Mouse (Mus musculus): ENCODE data around the gene Ccdc124. TPM values are rescaled to one million over a fixed set of nuclear protein-coding genes. Genes with fewer than 3 reads are reported as not detected.

Ccdc124 gene
- polyA plus RNA-seq, 1 experiment from 2014 or later, result 182 TPM

DNA sequence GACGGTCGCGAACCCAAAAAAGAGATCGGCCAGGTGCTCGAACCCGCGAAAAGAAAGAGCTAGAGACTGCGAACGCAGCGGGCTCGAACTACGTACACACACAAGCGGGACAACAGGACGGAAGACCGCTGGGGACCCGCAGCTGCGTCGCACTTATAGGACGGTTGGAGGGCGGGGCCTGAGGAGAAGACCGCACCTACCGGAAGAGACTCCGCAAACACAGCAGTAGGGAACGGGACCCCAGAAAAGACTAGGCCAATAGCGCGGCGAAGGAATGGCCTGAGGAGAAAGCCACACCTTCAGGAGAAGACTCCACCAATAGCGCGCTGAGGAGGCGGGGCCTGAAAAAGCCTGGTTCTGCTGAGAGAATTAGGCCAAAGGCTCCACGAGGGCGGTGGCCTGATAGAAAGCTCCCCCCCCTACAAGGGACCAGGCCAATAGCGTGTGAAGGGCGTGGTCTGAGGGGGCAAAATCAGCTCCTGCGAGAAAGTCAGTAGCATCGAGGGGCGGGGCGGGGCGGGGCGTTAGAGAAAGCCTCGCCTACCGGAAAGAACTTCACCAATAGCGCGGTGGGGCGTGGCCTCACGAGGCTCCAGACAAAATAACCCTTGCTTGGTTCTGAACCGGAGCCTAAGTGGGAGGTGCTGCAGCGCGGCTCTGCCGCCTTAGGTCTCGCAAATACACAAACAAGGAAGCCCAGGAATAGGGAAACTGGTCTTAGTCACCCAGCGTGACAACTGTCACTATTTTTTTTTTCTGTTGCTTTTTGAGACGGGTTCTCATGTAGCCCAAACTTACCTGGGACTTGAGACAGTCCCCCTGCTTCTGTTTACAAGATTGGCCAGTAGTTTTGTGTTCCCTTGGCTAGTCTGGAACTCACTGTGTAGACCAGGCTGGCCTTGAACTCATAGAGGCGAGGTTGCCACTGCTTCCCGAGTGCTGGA, 34.1 kb downstream of the Ccdc124 start, which contains the start of gene Arrdc2:
TSS of gene Arrdc2 (minus strand) at position 313 of the 944 bp plus-strand sequence.
- H3K4me3 ChIP-seq (ENCODE audit: low read depth, low read length), result peak within 1 kb of the TSS; percentile 60
- H3K4me1 ChIP-seq (ENCODE audit: control insufficient read depth, insufficient read depth, low read length), result peaks cover 5% of the 10 kb centered on the region; the same call in 1 of the 2 replicates
- peak within 1 kb of the TSS; percentile 79 for H3K4me2 ChIP-seq (ENCODE audit: low read length)
- peak within 1 kb of the TSS; percentile 78 for H3K9ac ChIP-seq (ENCODE audit: low read length)
- ATAC-seq (peak; percentile 97), DNase-seq (ENCODE audit: low spot score) (peak; percentile 100)
- WGBS, result 2% methylated on average over 55 of the region's 55 CpGs
- no peaks in the 10 kb centered on the region for H3K9me3 ChIP-seq (replicated peaks; ENCODE audit: control insufficient read depth, low read length)
- H3K27me3 ChIP-seq (replicated peaks; ENCODE audit: control insufficient read depth, insufficient read depth, low read length), result no peaks in the 10 kb centered on the region
- H3K27ac ChIP-seq (ENCODE audit: low read depth, low read length), result peak within 1 kb of the TSS; percentile 70
- 0 out of 2 replicates have a peak, but pooled peaks cover 2% of the 10 kb centered on the region for H3K36me3 ChIP-seq (ENCODE audit: control insufficient read depth, insufficient read depth, low read length)

DNA sequence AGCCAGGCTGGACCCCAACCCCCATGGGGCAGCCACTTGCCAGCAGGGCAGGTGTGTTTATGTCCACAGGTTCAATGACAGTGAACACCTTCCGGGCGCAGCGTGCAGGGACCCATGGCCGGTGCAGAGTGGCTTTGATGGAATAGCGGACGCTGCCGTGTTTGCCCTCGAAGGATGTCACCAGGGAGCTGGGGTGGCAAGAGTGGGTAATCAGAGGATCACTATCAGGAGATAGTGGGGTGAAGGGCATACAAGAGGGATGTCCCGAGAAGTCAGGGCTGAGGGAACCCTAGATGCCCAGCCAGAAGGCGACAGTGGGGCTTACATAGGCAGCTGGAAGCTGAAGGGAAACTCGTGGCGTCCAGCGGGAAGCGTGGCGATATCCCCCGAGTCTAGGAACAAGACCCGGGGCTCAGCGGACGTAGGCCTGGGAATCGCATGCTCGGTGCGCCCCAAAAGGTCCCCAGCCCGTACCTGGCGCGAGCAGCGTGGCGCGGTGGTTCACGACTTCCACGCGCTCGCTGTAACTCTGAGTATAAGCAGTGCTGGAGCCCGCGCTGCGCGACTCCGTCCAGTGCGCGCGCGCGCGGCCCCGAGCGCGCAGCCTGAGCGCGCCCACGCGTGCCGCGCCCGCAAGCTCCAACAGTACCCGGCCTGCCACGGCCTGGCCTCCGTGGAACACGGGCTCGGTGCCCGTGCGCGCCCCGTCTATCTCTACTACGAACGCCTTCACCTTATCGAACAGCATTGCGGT, 34.9 kb downstream of the Ccdc124 start:
- WGBS, result 3% methylated on average over 66 of the region's 66 CpGs
- no peaks in the 10 kb centered on the region for H3K9me3 ChIP-seq (replicated peaks; ENCODE audit: control insufficient read depth, low read length)
- H3K27me3 ChIP-seq (replicated peaks; ENCODE audit: control insufficient read depth, insufficient read depth, low read length), result no peaks in the 10 kb centered on the region
- H3K4me2 ChIP-seq (ENCODE audit: low read length), result peak overlapping the region; percentile 79
- H3K36me3 ChIP-seq (ENCODE audit: control insufficient read depth, insufficient read depth, low read length), result 0 out of 2 replicates have a peak, but pooled peaks cover 2% of the 10 kb centered on the region
- peaks cover 5% of the 10 kb centered on the region; the same call in 1 of the 2 replicates for H3K4me1 ChIP-seq (ENCODE audit: control insufficient read depth, insufficient read depth, low read length)
- H3K27ac ChIP-seq (ENCODE audit: low read depth, low read length), result peak overlapping the region; percentile 70
- peak overlapping the region; percentile 60 for H3K4me3 ChIP-seq (ENCODE audit: low read depth, low read length)
- DNase-seq (ENCODE audit: low spot score), result no peak
- ATAC-seq, result peak; percentile 36; the same call in 1 of the 2 replicates
- H3K9ac ChIP-seq (ENCODE audit: low read length), result peak overlapping the region; percentile 78

DNA sequence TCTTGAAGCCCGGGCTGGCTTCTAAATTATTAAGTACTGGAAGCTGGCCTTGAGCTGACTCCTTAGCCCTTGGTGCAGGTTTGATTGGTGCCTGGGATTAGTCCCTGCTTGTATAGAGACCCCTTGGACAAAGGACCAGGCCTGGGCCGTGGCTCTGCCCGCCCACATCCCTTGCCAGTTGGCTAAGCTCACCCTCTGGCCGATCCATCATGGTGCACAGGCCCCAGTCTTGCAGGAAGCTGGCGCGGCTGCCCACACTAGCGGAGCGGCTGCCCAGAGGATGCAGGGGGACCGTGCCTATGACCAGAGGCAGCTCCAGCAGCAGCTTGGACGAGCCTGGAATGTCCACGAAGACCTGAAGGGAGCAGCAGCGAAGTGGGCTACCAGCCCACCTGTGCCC, 37.1 kb downstream of the Ccdc124 start:
- H3K27me3 ChIP-seq (replicated peaks; ENCODE audit: control insufficient read depth, insufficient read depth, low read length), result no peaks in the 10 kb centered on the region
- WGBS, result 85% methylated on average over 12 of the region's 12 CpGs

DNA sequence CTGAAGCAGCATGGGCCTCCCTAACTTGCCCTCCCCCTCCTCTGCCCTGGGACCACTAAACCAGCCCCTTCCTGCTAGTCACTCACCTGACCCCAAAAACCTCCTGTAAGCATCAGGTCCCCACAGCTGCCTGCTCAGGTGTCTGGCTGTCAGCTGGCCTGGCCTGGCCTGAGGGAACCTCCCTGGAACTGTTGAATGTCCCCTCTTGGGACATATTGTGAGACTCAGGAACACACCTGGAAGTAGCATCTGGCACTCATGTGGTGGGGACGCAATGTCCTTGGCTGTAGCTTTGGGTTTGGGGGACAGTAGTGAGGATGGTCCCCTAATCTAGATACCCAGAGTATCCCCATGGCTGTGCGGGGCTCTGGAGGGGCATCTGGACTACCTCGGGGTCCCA, 39.7 kb downstream of the Ccdc124 start:
- Histone ChIP-seq H3K9ac (ENCODE audit: low read length) (no peak overlapping the region), H3K27ac (ENCODE audit: low read depth, low read length) (no peak overlapping the region), H3K27me3 (replicated peaks; ENCODE audit: control insufficient read depth, insufficient read depth, low read length) (no peaks in the 10 kb centered on the region), H3K9me3 (replicated peaks; ENCODE audit: control insufficient read depth, low read length) (no peaks in the 10 kb centered on the region), H3K4me2 (ENCODE audit: low read length) (no peak overlapping the region), H3K36me3 (ENCODE audit: control insufficient read depth, insufficient read depth, low read length) (0 out of 2 replicates have a peak, but pooled peaks cover 2% of the 10 kb centered on the region), H3K4me3 (ENCODE audit: low read depth, low read length) (no peak overlapping the region), H3K4me1 (ENCODE audit: control insufficient read depth, insufficient read depth, low read length) (peaks cover 5% of the 10 kb centered on the region; the same call in 1 of the 2 replicates)
- 98% methylated on average over 3 of the region's 3 CpGs for WGBS
- ATAC-seq (no peak), DNase-seq (ENCODE audit: low spot score) (no peak)

More for the DNA sequence above, 37.1 kb downstream of the Ccdc124 start:
- Histone ChIP-seq H3K36me3 (ENCODE audit: control insufficient read depth, insufficient read depth, low read length) (0 out of 2 replicates have a peak, but pooled peaks cover 2% of the 10 kb centered on the region), H3K9me3 (replicated peaks; ENCODE audit: control insufficient read depth, low read length) (no peaks in the 10 kb centered on the region), H3K4me1 (ENCODE audit: control insufficient read depth, insufficient read depth, low read length) (peaks cover 5% of the 10 kb centered on the region; the same call in 1 of the 2 replicates), H3K9ac (ENCODE audit: low read length) (no peak overlapping the region), H3K27ac (ENCODE audit: low read depth, low read length) (no peak overlapping the region), H3K4me3 (ENCODE audit: low read depth, low read length) (no peak overlapping the region), H3K4me2 (ENCODE audit: low read length) (no peak overlapping the region)
- no peak for DNase-seq (ENCODE audit: low spot score)
- no peak for ATAC-seq

DNA sequence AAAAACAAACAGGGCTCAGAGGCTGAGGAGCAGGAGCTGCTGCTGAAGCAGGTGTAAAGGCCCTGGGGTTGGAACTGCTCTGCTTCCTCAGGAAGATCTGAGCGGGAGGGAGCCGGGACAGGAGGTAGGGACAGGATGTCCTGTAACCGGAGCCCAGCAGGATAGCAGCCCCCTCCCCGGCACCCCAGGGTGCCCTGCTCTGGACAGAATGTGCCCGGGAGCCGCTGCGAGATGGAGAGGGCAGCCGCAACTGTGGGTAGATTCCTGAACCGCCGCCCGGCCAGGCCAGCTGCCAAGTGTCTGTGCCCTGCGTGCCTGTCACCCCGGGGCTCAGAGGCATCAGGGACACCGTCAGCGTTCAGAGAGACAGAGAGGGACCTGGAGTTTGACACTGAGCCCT, 40.2 kb downstream of the Ccdc124 start:
- ATAC-seq (no peak), DNase-seq (ENCODE audit: low spot score) (no peak)
- Histone ChIP-seq H3K27ac (ENCODE audit: low read depth, low read length) (no peak overlapping the region), H3K4me3 (ENCODE audit: low read depth, low read length) (no peak overlapping the region), H3K4me1 (ENCODE audit: control insufficient read depth, insufficient read depth, low read length) (peaks cover 2% of the 10 kb centered on the region; the same call in 1 of the 2 replicates), H3K27me3 (replicated peaks; ENCODE audit: control insufficient read depth, insufficient read depth, low read length) (no peaks in the 10 kb centered on the region), H3K36me3 (ENCODE audit: control insufficient read depth, insufficient read depth, low read length) (0 out of 2 replicates have a peak, but pooled peaks cover 2% of the 10 kb centered on the region), H3K9me3 (replicated peaks; ENCODE audit: control insufficient read depth, low read length) (no peaks in the 10 kb centered on the region), H3K4me2 (ENCODE audit: low read length) (no peak overlapping the region), H3K9ac (ENCODE audit: low read length) (no peak overlapping the region)
- 61% methylated on average over 15 of the region's 15 CpGs for WGBS

DNA sequence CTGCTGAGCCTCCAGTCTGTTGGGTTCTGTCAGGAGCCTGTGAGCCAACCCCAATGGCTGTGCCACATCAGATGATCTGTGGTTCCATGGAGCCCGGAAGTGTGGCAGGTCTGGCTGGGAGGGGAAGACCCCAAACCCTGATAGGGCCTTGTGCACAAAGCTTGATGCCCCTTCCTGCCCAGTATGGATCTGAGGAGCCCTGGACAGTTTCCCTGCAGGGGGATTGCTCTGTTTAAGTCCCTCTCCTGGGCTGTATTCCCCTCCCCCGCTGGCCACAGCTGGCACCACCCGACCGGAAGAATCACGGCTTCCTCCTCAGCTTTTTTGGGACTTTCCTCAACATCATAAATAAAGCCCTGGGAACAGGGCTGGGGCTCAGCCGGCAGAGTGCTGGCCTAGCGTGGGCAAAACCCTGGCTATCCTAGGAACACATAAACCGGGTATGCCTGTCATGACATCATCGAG, 40.7 kb downstream of the Ccdc124 start:
- Histone ChIP-seq H3K27ac (ENCODE audit: low read depth, low read length) (no peak overlapping the region), H3K4me1 (ENCODE audit: control insufficient read depth, insufficient read depth, low read length) (no peaks in the 10 kb centered on the region), H3K4me2 (ENCODE audit: low read length) (no peak overlapping the region), H3K9ac (ENCODE audit: low read length) (no peak overlapping the region), H3K27me3 (replicated peaks; ENCODE audit: control insufficient read depth, insufficient read depth, low read length) (no peaks in the 10 kb centered on the region), H3K4me3 (ENCODE audit: low read depth, low read length) (no peak overlapping the region), H3K9me3 (replicated peaks; ENCODE audit: control insufficient read depth, low read length) (no peaks in the 10 kb centered on the region), H3K36me3 (ENCODE audit: control insufficient read depth, insufficient read depth, low read length) (0 out of 2 replicates have a peak, but pooled peaks cover 2% of the 10 kb centered on the region)
- WGBS, result 64% methylated on average over 9 of the region's 9 CpGs
- DNase-seq (ENCODE audit: low spot score) (no peak), ATAC-seq (no peak)

DNA sequence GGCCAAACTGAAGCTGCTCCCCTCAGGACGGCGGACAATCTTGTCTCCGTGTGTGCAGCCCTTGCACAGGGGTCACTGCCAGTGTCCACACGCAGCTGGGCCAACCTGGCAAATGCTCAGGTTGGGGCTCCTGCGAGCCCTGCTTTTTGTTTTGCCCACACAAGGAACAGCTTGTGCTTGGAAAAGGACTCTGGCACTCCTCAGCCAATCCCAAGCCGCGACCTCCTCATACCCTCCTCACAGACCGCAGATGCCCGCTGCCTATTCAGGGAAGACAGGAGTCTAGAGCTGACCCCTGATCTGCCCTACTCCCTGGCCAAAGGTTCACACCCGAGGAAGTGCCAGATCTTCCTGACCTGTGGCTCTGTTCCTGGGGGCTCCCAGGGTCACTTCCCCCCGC, 41.4 kb downstream of the Ccdc124 start:
- WGBS, result 54% methylated on average over 11 of the region's 11 CpGs
- Histone ChIP-seq H3K27ac (ENCODE audit: low read depth, low read length) (no peak overlapping the region), H3K36me3 (ENCODE audit: control insufficient read depth, insufficient read depth, low read length) (0 out of 2 replicates have a peak, but pooled peaks cover 2% of the 10 kb centered on the region), H3K4me2 (ENCODE audit: low read length) (no peak overlapping the region), H3K4me1 (ENCODE audit: control insufficient read depth, insufficient read depth, low read length) (no peaks in the 10 kb centered on the region), H3K4me3 (ENCODE audit: low read depth, low read length) (no peak overlapping the region), H3K9ac (ENCODE audit: low read length) (no peak overlapping the region), H3K27me3 (replicated peaks; ENCODE audit: control insufficient read depth, insufficient read depth, low read length) (no peaks in the 10 kb centered on the region), H3K9me3 (replicated peaks; ENCODE audit: control insufficient read depth, low read length) (no peaks in the 10 kb centered on the region)
- ATAC-seq, result no peak
- DNase-seq (ENCODE audit: low spot score), result no peak

DNA sequence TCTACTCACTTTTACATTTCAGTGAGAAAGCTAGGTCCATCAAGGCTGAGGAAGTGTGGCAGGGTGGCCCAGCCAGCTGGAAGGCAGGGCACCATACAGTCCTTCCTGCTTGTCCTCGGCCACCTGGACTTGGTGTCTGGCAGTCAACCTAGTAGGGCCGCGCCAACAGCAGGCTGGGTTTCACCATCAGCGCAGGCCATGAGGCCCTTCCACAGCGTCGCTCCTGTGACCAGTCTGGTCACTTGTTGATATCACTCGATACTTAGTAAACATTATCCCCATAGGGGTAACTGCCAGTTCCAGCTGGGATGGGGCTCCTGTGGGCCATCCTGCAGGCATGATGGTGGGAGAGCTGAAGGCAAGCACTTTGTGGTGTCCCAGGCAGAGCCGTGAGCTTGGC, 42.2 kb downstream of the Ccdc124 start:
- 82% methylated on average over 8 of the region's 8 CpGs for WGBS
- Histone ChIP-seq H3K4me2 (ENCODE audit: low read length) (no peak overlapping the region), H3K36me3 (ENCODE audit: control insufficient read depth, insufficient read depth, low read length) (0 out of 2 replicates have a peak, but pooled peaks cover 2% of the 10 kb centered on the region), H3K27ac (ENCODE audit: low read depth, low read length) (no peak overlapping the region), H3K9ac (ENCODE audit: low read length) (no peak overlapping the region), H3K4me3 (ENCODE audit: low read depth, low read length) (no peak overlapping the region), H3K4me1 (ENCODE audit: control insufficient read depth, insufficient read depth, low read length) (no peaks in the 10 kb centered on the region), H3K9me3 (replicated peaks; ENCODE audit: control insufficient read depth, low read length) (no peaks in the 10 kb centered on the region), H3K27me3 (replicated peaks; ENCODE audit: control insufficient read depth, insufficient read depth, low read length) (no peaks in the 10 kb centered on the region)
- ATAC-seq (no peak), DNase-seq (ENCODE audit: low spot score) (no peak)
